Mouse (Mus musculus): ENCODE measurements around the gene Lclat1.

GRCm38 (mm10) chr17:73081360-73082133 is 26.2 kb upstream of the Lclat1 start:
- TF ChIP-seq CTCF (IDR thresholded peaks at IDR 0.05; ENCODE audit: insufficient read depth, low read length): no peak
- TF ChIP-seq POLR2A (IDR thresholded peaks at IDR 0.05; ENCODE audit: borderline replicate concordance, extremely low read depth, low read depth, low read length): no peak
